Mouse (Mus musculus): ENCODE measurements around the gene Dppa1. TPM values are rescaled to one million over a fixed set of nuclear protein-coding genes. Genes with fewer than 3 reads are reported as not detected.

Dppa1 gene
- polyA plus RNA-seq (2012; rRNA removed): not detected in 2 replicates

DNA sequence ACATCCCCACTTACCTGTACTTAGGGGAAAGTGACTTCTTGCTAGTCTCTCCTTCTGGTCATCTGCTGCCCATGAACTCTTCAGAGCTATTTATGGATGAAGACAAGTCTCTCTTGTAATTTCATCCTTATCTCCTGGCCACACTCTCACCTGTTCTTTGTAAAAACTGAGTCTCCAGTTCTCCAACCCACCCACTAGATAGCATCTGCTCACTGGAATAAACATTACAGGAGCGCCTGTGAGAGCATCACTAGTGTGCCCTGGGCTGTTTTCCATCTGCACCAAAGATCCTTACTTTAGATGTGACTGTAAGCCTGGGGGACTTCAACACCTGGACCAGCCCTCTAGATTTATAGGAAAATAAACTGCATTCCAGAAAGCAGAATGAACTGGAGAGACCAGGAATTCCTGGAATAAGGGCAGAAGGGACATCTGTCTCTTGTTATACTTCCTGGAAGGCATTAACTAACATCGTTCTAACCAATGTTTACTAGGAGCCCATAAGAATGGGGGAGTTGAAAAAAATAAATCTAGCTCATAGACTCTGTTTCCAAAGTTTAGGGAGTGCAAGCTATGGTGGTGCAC, at the start of gene Dppa1:
Dppa1 (minus strand) TSS at position 51 of the 585 bp plus-strand sequence.

DNA sequence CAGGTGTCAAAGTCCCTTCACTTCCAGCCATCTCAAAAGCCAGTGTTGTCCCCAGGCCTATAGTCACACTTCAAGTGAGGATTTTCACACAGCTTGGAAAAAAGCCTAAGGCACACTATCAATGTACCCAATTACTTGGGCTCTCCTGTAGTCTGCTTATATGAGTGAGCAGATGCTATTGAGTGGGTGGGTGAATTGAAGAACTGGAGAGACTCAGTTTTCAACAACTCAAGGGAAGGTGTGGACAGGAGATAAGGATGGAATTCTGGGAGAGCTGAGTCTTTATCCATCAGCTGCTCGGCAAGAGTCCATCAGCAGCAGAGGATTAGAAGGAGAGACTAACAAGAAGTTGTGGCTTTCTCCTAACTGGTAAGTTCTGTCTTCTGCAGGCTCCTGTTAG, 57.7 kb downstream of the Dppa1 start, which contains the start of gene BC053393:
BC053393 (plus strand) TSS at position 210 of the 400 bp plus-strand sequence.

Other genes starting within 250 kb of the Dppa1 start
- gene Itk, start 239.7 kb downstream of the Dppa1 start, polyA plus RNA-seq (2012; rRNA removed): 0.02 and 0.04 TPM in 2 replicates
- gene Fam71b, start 232.7 kb downstream of the Dppa1 start, polyA plus RNA-seq (2012; rRNA removed): not detected in 2 replicates
- 44.4 and 49.8 TPM in 2 replicates for gene Med7, start 192.3 kb downstream of the Dppa1 start, polyA plus RNA-seq (2012; rRNA removed)
- 0.21 and 0.25 TPM in 2 replicates for gene Havcr2, start 174.3 kb downstream of the Dppa1 start, polyA plus RNA-seq (2012; rRNA removed)
- gene Gm12169, start 105.0 kb downstream of the Dppa1 start, polyA plus RNA-seq (2012; rRNA removed): not detected in 2 replicates
- gene BC053393, start 57.7 kb downstream of the Dppa1 start, polyA plus RNA-seq (2012; rRNA removed): not detected in 2 replicates
- gene Timd2, start 77.8 kb upstream of the Dppa1 start, polyA plus RNA-seq (2012; rRNA removed): 0.02 TPM in 1 of 2 replicates, not detected in the other
- 0.10 TPM in 1 of 2 replicates, not detected in the other for gene Havcr1, start 105.8 kb upstream of the Dppa1 start, polyA plus RNA-seq (2012; rRNA removed)
- gene Timd4, start 181.5 kb upstream of the Dppa1 start, polyA plus RNA-seq (2012; rRNA removed): 0.06 and 0.15 TPM in 2 replicates